Mouse (Mus musculus): ENCODE measurements around the gene Alcam. TPM values are rescaled to one million over a fixed set of nuclear protein-coding genes. Genes with fewer than 3 reads are reported as not detected.

Gene Alcam
- polyA plus RNA-seq, 1 experiment from 2014 or later: 21.2 TPM

DNA sequence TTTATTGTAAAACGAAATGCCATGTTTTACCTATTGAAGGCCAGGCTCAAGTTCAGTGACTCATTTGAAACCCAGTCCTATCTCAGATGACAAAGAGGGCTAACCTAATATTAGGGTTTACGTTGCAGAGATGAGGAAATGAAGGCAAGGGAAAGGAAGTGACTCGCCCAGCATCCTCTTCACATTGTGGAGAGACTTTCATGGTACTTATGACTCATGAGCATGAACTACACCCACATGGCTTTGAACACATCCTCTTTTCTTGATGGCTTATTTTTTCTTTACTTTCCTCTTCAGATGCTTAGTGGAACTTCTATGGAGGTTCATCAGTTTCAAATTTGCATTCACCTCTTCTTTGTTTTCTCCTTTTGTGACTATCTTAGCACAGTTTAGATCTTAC lies 16.4 kb upstream of the Alcam start:
- no peak overlapping the region for H3K27ac ChIP-seq (replicated peaks in 1 of 2; ENCODE audit: control insufficient read depth in 1 of 2, insufficient read depth in 1 of 2, low read depth in 2 of 2, low read length in 2 of 2)
- WGBS: 74% methylated on average over 3 of the region's 3 CpGs

DNA sequence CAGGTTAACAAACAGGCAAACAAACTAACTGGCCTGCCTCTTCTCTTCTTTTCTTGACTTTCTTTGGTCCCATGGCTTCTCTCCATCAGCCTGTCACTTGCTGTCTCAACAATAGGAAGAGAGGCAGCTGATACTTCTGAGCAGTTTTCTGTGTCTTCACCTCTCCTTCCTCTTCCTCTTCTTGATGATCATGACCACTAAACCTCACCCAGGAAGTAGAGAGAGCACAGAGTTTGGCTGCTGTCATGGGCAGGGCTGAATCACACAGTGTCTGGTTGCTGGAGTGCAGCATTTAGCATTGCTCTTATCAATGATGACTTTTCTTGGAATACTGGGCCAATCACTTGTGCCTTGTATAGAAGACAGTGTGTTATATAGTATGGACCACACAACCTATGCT lies 14.6 kb upstream of the Alcam start:
- H3K27me3 ChIP-seq (ENCODE audit: control insufficient read depth, insufficient read depth, low read length): no peaks in the 10 kb centered on the region
- no peaks in the 10 kb centered on the region for H3K9me3 ChIP-seq (ENCODE audit: control insufficient read depth, low read length)
- no peak overlapping the region for H3K9ac ChIP-seq (ENCODE audit: low read length)
- no peaks in the 10 kb centered on the region for H3K36me3 ChIP-seq (ENCODE audit: control insufficient read depth, insufficient read depth, low read length)
- no peak for ATAC-seq (ENCODE audit: insufficient number of reproducible peaks, insufficient read depth, low FRiP score, low read depth)
- no peak overlapping the region for H3K27ac ChIP-seq (replicated peaks in 1 of 2; ENCODE audit: control insufficient read depth in 1 of 2, insufficient read depth in 1 of 2, low read depth in 2 of 2, low read length in 2 of 2)
- no peak overlapping the region for H3K4me2 ChIP-seq (ENCODE audit: low read length)
- H3K4me3 ChIP-seq (ENCODE audit: control insufficient read depth in 1 of 2, insufficient read depth in 1 of 2, low read depth in 1 of 2, low read length in 2 of 2): no peak overlapping the region
- H3K4me1 ChIP-seq (ENCODE audit: control insufficient read depth in 2 of 2, insufficient read depth in 2 of 2, low read length in 2 of 2): no peaks in the 10 kb centered on the region

More for the DNA sequence above, 16.4 kb upstream of the Alcam start:
- H3K4me3 ChIP-seq (ENCODE audit: control insufficient read depth in 1 of 2, insufficient read depth in 1 of 2, low read depth in 1 of 2, low read length in 2 of 2): no peak overlapping the region
- H3K36me3 ChIP-seq (ENCODE audit: control insufficient read depth, insufficient read depth, low read length): no peaks in the 10 kb centered on the region
- no peaks in the 10 kb centered on the region for H3K4me1 ChIP-seq (ENCODE audit: control insufficient read depth in 2 of 2, insufficient read depth in 2 of 2, low read length in 2 of 2)
- H3K9ac ChIP-seq (ENCODE audit: low read length): no peak overlapping the region
- H3K4me2 ChIP-seq (ENCODE audit: low read length): no peak overlapping the region
- H3K27me3 ChIP-seq (ENCODE audit: control insufficient read depth, insufficient read depth, low read length): no peaks in the 10 kb centered on the region
- ATAC-seq (ENCODE audit: insufficient number of reproducible peaks, insufficient read depth, low FRiP score, low read depth): no peak
- no peaks in the 10 kb centered on the region for H3K9me3 ChIP-seq (ENCODE audit: control insufficient read depth, low read length)

GRCm38 (mm10) chr16:52466770-52467169 lies 12.9 kb upstream of the Alcam start:
- WGBS: 70% methylated on average over 6 of the region's 6 CpGs
- no peaks in the 10 kb centered on the region for H3K9me3 ChIP-seq (ENCODE audit: control insufficient read depth, low read length)
- H3K27ac ChIP-seq (replicated peaks in 1 of 2; ENCODE audit: control insufficient read depth in 1 of 2, insufficient read depth in 1 of 2, low read depth in 2 of 2, low read length in 2 of 2): no peak overlapping the region

GRCm38 (mm10) chr16:52464597-52464996 lies 10.7 kb upstream of the Alcam start:
- ATAC-seq (ENCODE audit: insufficient number of reproducible peaks, insufficient read depth, low FRiP score, low read depth): no peak
- no peak overlapping the region for H3K4me3 ChIP-seq (ENCODE audit: control insufficient read depth in 1 of 2, insufficient read depth in 1 of 2, low read depth in 1 of 2, low read length in 2 of 2)
- H3K36me3 ChIP-seq (ENCODE audit: control insufficient read depth, insufficient read depth, low read length): no peaks in the 10 kb centered on the region
- H3K4me2 ChIP-seq (ENCODE audit: low read length): no peak overlapping the region
- no peak overlapping the region for H3K9ac ChIP-seq (ENCODE audit: low read length)
- H3K9me3 ChIP-seq (ENCODE audit: control insufficient read depth, low read length): no peaks in the 10 kb centered on the region
- no peaks in the 10 kb centered on the region for H3K27me3 ChIP-seq (ENCODE audit: control insufficient read depth, insufficient read depth, low read length)
- H3K4me1 ChIP-seq (ENCODE audit: control insufficient read depth in 2 of 2, insufficient read depth in 2 of 2, low read length in 2 of 2): no peaks in the 10 kb centered on the region
- no peak overlapping the region for H3K27ac ChIP-seq (replicated peaks in 1 of 2; ENCODE audit: control insufficient read depth in 1 of 2, insufficient read depth in 1 of 2, low read depth in 2 of 2, low read length in 2 of 2)
- 95% methylated on average over 1 of the region's 1 CpGs for WGBS

More at GRCm38 (mm10) chr16:52466770-52467169, 12.9 kb upstream of the Alcam start:
- Histone ChIP-seq H3K4me3 (ENCODE audit: control insufficient read depth in 1 of 2, insufficient read depth in 1 of 2, low read depth in 1 of 2, low read length in 2 of 2) (no peak overlapping the region), H3K4me2 (ENCODE audit: low read length) (no peak overlapping the region), H3K4me1 (ENCODE audit: control insufficient read depth in 2 of 2, insufficient read depth in 2 of 2, low read length in 2 of 2) (no peaks in the 10 kb centered on the region), H3K27me3 (ENCODE audit: control insufficient read depth, insufficient read depth, low read length) (no peaks in the 10 kb centered on the region), H3K36me3 (ENCODE audit: control insufficient read depth, insufficient read depth, low read length) (no peaks in the 10 kb centered on the region), H3K9ac (ENCODE audit: low read length) (no peak overlapping the region)
- no peak for ATAC-seq (ENCODE audit: insufficient number of reproducible peaks, insufficient read depth, low FRiP score, low read depth)

DNA sequence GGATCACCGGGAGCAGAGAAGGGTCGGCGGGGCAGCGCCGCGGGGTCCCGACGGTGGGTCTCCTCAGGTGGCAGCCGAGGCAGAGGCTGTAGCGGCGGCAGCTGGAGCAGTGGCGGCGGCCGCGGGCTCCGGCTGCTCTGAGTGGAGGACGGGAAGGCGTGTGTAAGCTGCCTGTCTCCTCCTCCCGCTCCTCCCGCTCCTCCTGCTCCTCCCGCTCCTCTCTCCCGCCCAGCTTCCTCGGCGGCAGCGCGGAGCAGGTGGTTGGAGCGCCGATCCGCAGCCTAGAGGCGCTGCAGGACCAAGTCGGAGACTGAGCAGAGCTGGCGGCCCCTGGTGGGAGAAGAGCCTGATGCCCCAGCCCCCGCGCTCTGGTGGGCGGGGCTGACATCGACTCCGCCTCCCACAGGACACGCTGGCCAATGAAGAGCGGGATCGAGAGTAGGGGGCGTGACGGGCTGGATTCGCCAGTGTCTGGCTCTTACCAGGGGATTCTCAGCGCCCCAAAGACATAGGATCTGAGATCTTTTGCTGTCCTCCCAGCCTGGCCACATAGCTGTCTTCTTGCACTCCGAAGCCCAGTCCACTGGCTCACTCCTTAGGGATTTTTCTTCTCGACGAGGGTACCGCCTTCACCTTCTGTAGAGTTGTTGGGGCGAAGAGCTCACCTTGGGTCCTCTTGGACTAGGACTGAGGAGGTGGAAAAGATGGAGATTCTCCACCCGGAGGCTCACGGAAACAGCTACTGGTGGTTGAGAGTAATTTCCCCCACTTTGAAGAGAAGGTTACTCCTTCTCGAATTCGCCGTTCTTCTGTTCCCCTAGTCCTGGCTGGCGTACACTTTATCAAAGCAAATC lies 785 bp downstream of the Alcam start:
- Histone ChIP-seq H3K9ac (ENCODE audit: low read length) (peak overlapping the region; percentile 77), H3K4me2 (ENCODE audit: low read length) (peak overlapping the region; percentile 84), H3K27ac (replicated peaks in 1 of 2; ENCODE audit: control insufficient read depth in 1 of 2, insufficient read depth in 1 of 2, low read depth in 2 of 2, low read length in 2 of 2) (peak overlapping the region; percentile 67 to 78), H3K36me3 (ENCODE audit: control insufficient read depth, insufficient read depth, low read length) (no peaks in the 10 kb centered on the region), H3K4me3 (ENCODE audit: control insufficient read depth in 1 of 2, insufficient read depth in 1 of 2, low read depth in 1 of 2, low read length in 2 of 2) (peak overlapping the region; percentile 80 to 83), H3K9me3 (ENCODE audit: control insufficient read depth, low read length) (no peaks in the 10 kb centered on the region), H3K4me1 (ENCODE audit: control insufficient read depth in 2 of 2, insufficient read depth in 2 of 2, low read length in 2 of 2) (peaks cover 0 to 7% of the 10 kb centered on the region in 2 experiments; a peak in 2 of 4 replicates), H3K27me3 (ENCODE audit: control insufficient read depth, insufficient read depth, low read length) (no peaks in the 10 kb centered on the region)
- peak; percentile 99 for ATAC-seq (ENCODE audit: insufficient number of reproducible peaks, insufficient read depth, low FRiP score, low read depth)
- under 1% methylated on average over 40 of the region's 55 CpGs for WGBS

- Histone ChIP-seq H3K4me3 (ENCODE audit: control insufficient read depth in 1 of 2, insufficient read depth in 1 of 2, low read depth in 1 of 2, low read length in 2 of 2) (peak overlapping the region; percentile 80 to 83), H3K27ac (replicated peaks in 1 of 2; ENCODE audit: control insufficient read depth in 1 of 2, insufficient read depth in 1 of 2, low read depth in 2 of 2, low read length in 2 of 2) (peak overlapping the region; percentile 32 to 60; a peak in 2 of 4 replicates), H3K36me3 (ENCODE audit: control insufficient read depth, insufficient read depth, low read length) (no peaks in the 10 kb centered on the region), H3K4me2 (ENCODE audit: low read length) (peak overlapping the region; percentile 84), H3K9me3 (ENCODE audit: control insufficient read depth, low read length) (no peaks in the 10 kb centered on the region), H3K4me1 (ENCODE audit: control insufficient read depth in 2 of 2, insufficient read depth in 2 of 2, low read length in 2 of 2) (peaks cover 0 to 7% of the 10 kb centered on the region in 2 experiments; a peak in 2 of 4 replicates), H3K27me3 (ENCODE audit: control insufficient read depth, insufficient read depth, low read length) (no peaks in the 10 kb centered on the region), H3K9ac (ENCODE audit: low read length) (peak overlapping the region; percentile 77)
- under 1% methylated on average over 26 of the region's 26 CpGs for WGBS
- ATAC-seq (ENCODE audit: insufficient number of reproducible peaks, insufficient read depth, low FRiP score, low read depth): no peak
Observed at GRCm38 (mm10) chr16:52452477-52452831, 1.4 kb downstream of the Alcam start.

DNA sequence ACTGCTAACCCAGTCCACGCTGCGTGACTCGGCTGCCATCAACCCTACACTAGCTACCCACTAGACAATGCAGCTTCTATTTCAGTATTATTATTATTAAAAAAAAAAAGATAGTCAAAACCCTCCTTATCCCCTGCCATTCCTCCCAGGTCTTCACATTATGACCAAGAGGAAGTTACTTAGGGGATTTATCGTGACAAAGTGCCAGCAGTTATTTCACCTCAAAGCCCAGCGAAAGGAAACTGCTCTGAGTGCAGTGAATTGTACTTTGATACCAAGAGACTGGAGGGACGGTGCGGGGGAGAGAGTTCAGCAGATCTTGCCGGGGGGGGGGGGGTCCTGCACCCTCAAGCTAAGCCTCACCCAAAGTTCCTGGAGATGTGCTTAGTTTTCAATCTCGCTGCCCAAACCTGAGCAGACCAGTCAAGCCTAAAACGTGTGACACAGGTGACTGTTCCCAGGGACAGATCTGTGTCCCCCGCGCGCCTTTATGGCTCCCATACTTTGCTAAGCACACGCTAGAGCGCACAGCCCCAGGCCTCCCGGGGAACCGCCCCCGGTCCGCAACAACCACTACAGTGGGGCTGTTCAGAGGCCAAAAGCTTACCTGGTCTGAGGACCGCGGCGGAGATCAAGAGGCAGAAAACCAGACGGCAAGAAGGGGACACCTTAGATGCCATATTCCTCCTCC lies 1.9 kb downstream of the Alcam start:
- under 1% methylated on average over 23 of the region's 23 CpGs for WGBS
- no peaks in the 10 kb centered on the region for H3K27me3 ChIP-seq (ENCODE audit: control insufficient read depth, insufficient read depth, low read length)
- peak overlapping the region; percentile 77 for H3K9ac ChIP-seq (ENCODE audit: low read length)
- H3K36me3 ChIP-seq (ENCODE audit: control insufficient read depth, insufficient read depth, low read length): no peaks in the 10 kb centered on the region
- H3K9me3 ChIP-seq (ENCODE audit: control insufficient read depth, low read length): no peaks in the 10 kb centered on the region
- peak overlapping the region; percentile 80 to 83 for H3K4me3 ChIP-seq (ENCODE audit: control insufficient read depth in 1 of 2, insufficient read depth in 1 of 2, low read depth in 1 of 2, low read length in 2 of 2)
- peak overlapping the region; percentile 84 for H3K4me2 ChIP-seq (ENCODE audit: low read length)
- ATAC-seq (ENCODE audit: insufficient number of reproducible peaks, insufficient read depth, low FRiP score, low read depth): no peak
- H3K4me1 ChIP-seq (ENCODE audit: control insufficient read depth in 2 of 2, insufficient read depth in 2 of 2, low read length in 2 of 2): peaks cover 0 to 7% of the 10 kb centered on the region in 2 experiments; a peak in 2 of 4 replicates
- no peak overlapping the region; a peak in 2 of 4 replicates for H3K27ac ChIP-seq (replicated peaks in 1 of 2; ENCODE audit: control insufficient read depth in 1 of 2, insufficient read depth in 1 of 2, low read depth in 2 of 2, low read length in 2 of 2)
